ENCODE assay signal across 19 mouse cellular contexts in genomic region chr19:55861746-55862145, GRCm38 (mm10).
DNase-seq lines count a peak whose midpoint lies in the region; ATAC-seq and TF ChIP-seq lines count a peak whose summit lies in the region.
"Had no signal": no experiment of that assay in that cellular context is flagged by ENCODE, and none has a peak within 500 bp of the region (broad histone marks: within the 10 kb centered on the region; RNA-seq: fewer than 3 reads in every experiment).

No protein-coding gene starts in this region.

- peak overlapping the region; percentile 67 for H3K27ac ChIP-seq in heart, embryonic 10.5 days
- H3K27ac ChIP-seq in limb, embryonic 12.5 days, result 0 out of 2 replicates have a peak overlapping the region, but pooled peaks have one; percentile 31
- no peak overlapping the region for H3K27ac ChIP-seq in gastrocnemius, adult 2 months
- H3K27ac ChIP-seq: forebrain, embryonic 13.5 days; heart, embryonic 15.5 days; hindbrain, embryonic 12.5 days; left cerebral cortex, adult 2 months; limb, embryonic 13.5 days; midbrain, embryonic 15.5 days had no signal

- no peak overlapping the region for H3K4me3 ChIP-seq in heart, embryonic 10.5 days
- H3K4me3 ChIP-seq in limb, embryonic 12.5 days (replicated peaks), result no peak overlapping the region
- no peak overlapping the region for H3K4me3 ChIP-seq in myocyte
- no peak overlapping the region for H3K4me3 ChIP-seq in gastrocnemius, adult 2 months
- H3K4me3 ChIP-seq: forebrain, embryonic 13.5 days; heart, embryonic 15.5 days; hindbrain, embryonic 12.5 days; left cerebral cortex, adult 2 months; limb, embryonic 13.5 days; midbrain, embryonic 15.5 days had no signal

- no peak for ATAC-seq in limb, embryonic 12.5 days (ENCODE audit: insufficient number of reproducible peaks, insufficient read depth, low FRiP score, low TSS enrichment, low read depth)
- ATAC-seq: forebrain, embryonic 13.5 days; midbrain, embryonic 15.5 days had no signal

- TF ChIP-seq POLR2A in myocyte (IDR thresholded peaks at IDR 0.05; ENCODE audit: insufficient read length, low read depth), result no peak

- H3K9me3 ChIP-seq in heart, embryonic 10.5 days, result no peaks in the 10 kb centered on the region
- no peaks in the 10 kb centered on the region for H3K9me3 ChIP-seq in limb, embryonic 12.5 days
- H3K9me3 ChIP-seq: forebrain, embryonic 13.5 days; heart, embryonic 15.5 days; hindbrain, embryonic 12.5 days; limb, embryonic 13.5 days; midbrain, embryonic 15.5 days had no signal

- intact Hi-C loops in heart, postnatal 14 days (cut with DNase I), result no loop called here
- intact Hi-C loops in gastrocnemius, adult 2 months (cut with DNase I), result no loop called here
- intact Hi-C loops in left cerebral cortex, postnatal 14 days (cut with DNase I), result no loop called here

- peak; percentile 88 for DNase-seq in heart, embryonic 10.5 days (ENCODE audit: low spot score)
- DNase-seq in heart, postnatal 14 days, result no peak
- peak; percentile 26 for DNase-seq in MEL-GATA-1-ER (ENCODE audit: extremely low read depth, low read depth)
- no peak for DNase-seq in gastrocnemius, adult 2 months
- no peak for DNase-seq in left cerebral cortex, postnatal 14 days (ENCODE audit: low spot score in 2 of 2)
- DNase-seq in adrenal gland, postnatal 4 days (ENCODE audit: low spot score in 2 of 2), result no peak
- DNase-seq: adrenal gland, postnatal 14 days; cerebellum, adult 9-11 months; gastrocnemius, postnatal 36 days; kidney, postnatal 10 days; thymus, postnatal 14 days had no signal

- peaks cover 28% of the 10 kb centered on the region; the same call in 1 of the 2 replicates for H3K36me3 ChIP-seq in heart, embryonic 10.5 days
- H3K36me3 ChIP-seq in limb, embryonic 12.5 days, result peaks cover 46% of the 10 kb centered on the region
- H3K36me3 ChIP-seq in myocyte (ENCODE audit: control insufficient read depth, insufficient read depth), result no peaks in the 10 kb centered on the region
- H3K36me3 ChIP-seq: hindbrain, embryonic 12.5 days; midbrain, embryonic 15.5 days had no signal

- H3K27me3 ChIP-seq in heart, embryonic 10.5 days (ENCODE audit: insufficient read depth, poor library complexity, severe bottlenecking), result no peaks in the 10 kb centered on the region
- H3K27me3 ChIP-seq in limb, embryonic 12.5 days, result no peaks in the 10 kb centered on the region
- no peaks in the 10 kb centered on the region for H3K27me3 ChIP-seq in myocyte (ENCODE audit: control insufficient read depth, insufficient read depth, insufficient read length)
- H3K27me3 ChIP-seq: forebrain, embryonic 13.5 days; heart, embryonic 15.5 days; hindbrain, embryonic 12.5 days; limb, embryonic 13.5 days; midbrain, embryonic 15.5 days had no signal

- peaks cover 48% of the 10 kb centered on the region for H3K4me1 ChIP-seq in heart, embryonic 10.5 days
- H3K4me1 ChIP-seq in limb, embryonic 12.5 days (replicated peaks), result peaks cover 34% of the 10 kb centered on the region
- H3K4me1 ChIP-seq: forebrain, embryonic 13.5 days; hindbrain, embryonic 12.5 days; midbrain, embryonic 15.5 days had no signal

- no peak overlapping the region for H3ac ChIP-seq in myocyte (ENCODE audit: control insufficient read depth, insufficient read length)

- H3K9ac ChIP-seq in limb, embryonic 12.5 days (replicated peaks), result no peak overlapping the region
- H3K9ac ChIP-seq: forebrain, embryonic 13.5 days; heart, embryonic 15.5 days; hindbrain, embryonic 12.5 days; limb, embryonic 13.5 days; midbrain, embryonic 15.5 days had no signal

- H3K79me2 ChIP-seq in myocyte (ENCODE audit: control insufficient read depth, insufficient read depth), result peaks cover 3% of the 10 kb centered on the region

- WGBS in heart, embryonic 10.5 days, result 39% methylated on average over 2 of the region's 2 CpGs
- 66% methylated on average over 2 of the region's 2 CpGs for WGBS in limb, embryonic 12.5 days

- TF ChIP-seq CTCF in gastrocnemius, adult 2 months (IDR thresholded peaks at IDR 0.05), result no peak

- no peak overlapping the region for H3K4me2 ChIP-seq in limb, embryonic 12.5 days
- H3K4me2 ChIP-seq in myocyte (ENCODE audit: low read depth), result no peak overlapping the region
- H3K4me2 ChIP-seq: forebrain, embryonic 13.5 days; heart, embryonic 15.5 days; hindbrain, embryonic 12.5 days; limb, embryonic 13.5 days; midbrain, embryonic 15.5 days had no signal

TF ChIP-seq in myocyte, 11 proteins besides CTCF, POLR2A, EP300 and RAD21:
- TF ChIP-seq MAX (IDR thresholded peaks at IDR 0.05; ENCODE audit: low read depth) (no peak), TCF3 (IDR thresholded peaks at IDR 0.05; ENCODE audit: insufficient read length, low read depth) (no peak), USF1 (IDR thresholded peaks at IDR 0.05; ENCODE audit: low read depth) (no peak), POLR2AphosphoS2 (IDR thresholded peaks at IDR 0.05; ENCODE audit: insufficient read length, low read depth) (no peak), MYOG (IDR thresholded peaks at IDR 0.05; ENCODE audit: control insufficient read depth in 1 of 3, insufficient read depth in 1 of 3, insufficient read length in 2 of 3, low read depth in 2 of 3) (peak in 1 of 3 experiments; percentile 34), REST (IDR thresholded peaks at IDR 0.05; ENCODE audit: insufficient read depth, insufficient read length) (no peak), SRF (IDR thresholded peaks at IDR 0.05; ENCODE audit: control insufficient read depth, insufficient read length, low read depth) (no peak), TCF12 (IDR thresholded peaks at IDR 0.05; ENCODE audit: insufficient read depth, poor library complexity, severe bottlenecking) (no peak), E2F4 (IDR thresholded peaks at IDR 0.05; ENCODE audit: insufficient read depth) (no peak), MYOD1 (IDR thresholded peaks at IDR 0.05; ENCODE audit: control insufficient read depth in 1 of 3, insufficient read length in 2 of 3, low read depth in 2 of 3) (peak in 2 of 3 experiments; percentile 56 to 71), CEBPB (IDR thresholded peaks at IDR 0.05; ENCODE audit: insufficient read depth, poor library complexity, severe bottlenecking) (no peak)

Comparison
In these comparisons a context has a peak if more than half of its experiments do, and no peak if none do; other contexts are left out.
1. DNase-seq: peak in heart, embryonic 10.5 days (single experiment) and MEL-GATA-1-ER (single experiment); none in heart, postnatal 14 days (0 of 2), gastrocnemius, adult 2 months (single experiment), left cerebral cortex, postnatal 14 days (0 of 2) and adrenal gland, postnatal 4 days (0 of 2).